Mouse (Mus musculus) lung, embryonic 15.5 days (tissue): Measurements from ENCODE around the gene Mvp. TPM values are rescaled to one million over a fixed set of nuclear protein-coding genes. Genes with fewer than 3 reads are reported as not detected.
A peak's percentile ranks its signal among the peaks of the same experiment; 100 is the strongest.

Source experiments
- ATAC-seq: fragments of 200-750 bp; cut with Nextera tagmentation; 2 replicates; pipeline ENCODE4 v1.8.0; 2017; ENCODE audit warnings: moderate number of reproducible peaks, borderline replicate concordance; ENCODE audit not compliant: low FRiP score, low TSS enrichment; ENCODE audit errors: extremely low read depth
- H3K27ac ChIP-seq: fragments of 300-500 bp; sonication (generic); 2 replicates; pipeline ENCODE4 v1.5.1; 2015; ENCODE audit warnings: moderate library complexity, mild to moderate bottlenecking, inconsistent platforms
- H3K27me3 ChIP-seq: fragments of 300-500 bp; sonication (generic); 2 replicates; pipeline ENCODE4 v1.6.1; 2015; ENCODE audit warnings: inconsistent platforms
- H3K36me3 ChIP-seq: fragments of 300-500 bp; sonication (generic); 2 replicates; pipeline ENCODE4 v1.6.1; 2015; ENCODE audit warnings: inconsistent platforms
- H3K4me1 ChIP-seq: fragments of 300-500 bp; sonication (generic); 2 replicates; pipeline ENCODE4 v1.6.1; 2015; ENCODE audit warnings: inconsistent platforms
- H3K4me2 ChIP-seq: fragments of 300-500 bp; sonication (generic); 2 replicates; pipeline ENCODE4 v1.6.1; 2015; ENCODE audit warnings: inconsistent platforms, mild to moderate bottlenecking, moderate library complexity
- H3K4me3 ChIP-seq: fragments of 300-500 bp; sonication (generic); 2 replicates; pipeline ENCODE4 v1.5.1; 2015; ENCODE audit warnings: mild to moderate bottlenecking, inconsistent platforms
- H3K9ac ChIP-seq: fragments of 300-500 bp; sonication (generic); 2 replicates; pipeline ENCODE4 v1.6.1; 2015; ENCODE audit warnings: inconsistent platforms
- H3K9me3 ChIP-seq: fragments of 300-500 bp; sonication (generic); 2 replicates; pipeline ENCODE4 v1.6.1; 2016; ENCODE audit warnings: inconsistent platforms
- WGBS: fragments of 180-500 bp; shearing (Covaris S2); methylation state at CpG from one replicate; pipeline ENCODE4 v1.1.7; 2015; 5-methylcytosine and 5-hydroxymethylcytosine counted together
- polyA plus RNA-seq: library from polyadenylated mRNA; unstranded; fragments of >200 nt; fragmentation: Nextera tagmentation; extraction: Ambion mirVana; gene quantifications from 2 replicates; pipeline ENCODE4 v1.2.1, GENCODE M21; 2015

The Mvp gene
- polyA plus RNA-seq, 1 experiment from 2014 or later = 13.9 TPM

DNA sequence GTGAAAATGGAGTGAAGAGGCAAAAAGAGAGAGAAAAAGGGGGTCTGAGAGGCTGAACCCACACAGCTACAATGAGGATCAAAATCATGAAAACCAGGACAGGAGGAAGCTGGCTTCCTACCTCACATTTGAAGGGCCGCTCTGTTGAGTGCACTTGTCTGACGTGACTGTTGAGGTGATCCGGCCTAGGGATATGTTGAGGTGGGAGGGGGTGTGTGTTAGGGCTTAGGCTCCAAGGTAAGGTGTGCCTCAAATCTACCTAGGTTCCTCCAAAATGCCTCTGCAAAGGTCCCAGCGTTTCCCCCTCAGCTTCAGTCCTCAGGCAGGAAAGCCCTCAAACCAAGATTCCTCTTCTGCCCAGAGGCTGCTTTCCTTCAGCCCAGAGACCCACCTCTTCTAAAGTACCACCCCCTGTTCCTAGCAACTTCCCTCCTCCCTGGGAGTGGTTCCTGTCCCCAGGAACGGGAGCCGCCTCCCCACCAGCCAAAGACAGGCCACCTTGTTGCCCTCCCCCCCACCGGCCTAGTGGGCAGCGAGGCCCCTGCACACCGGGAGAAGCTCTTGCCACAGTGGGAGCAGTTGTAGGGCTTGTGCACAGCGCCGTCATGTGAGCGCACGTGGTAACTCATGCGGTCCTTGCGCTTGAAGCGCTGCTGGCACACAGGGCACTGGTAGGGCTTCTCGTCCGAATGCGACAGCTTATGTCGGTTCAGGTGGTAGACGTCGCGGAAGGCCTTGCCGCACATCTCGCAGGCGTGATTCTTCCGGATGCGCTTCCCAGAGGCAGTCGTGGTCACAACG lies 10.5 kb upstream of the Mvp start:
- no peaks in the 10 kb centered on the region for H3K27me3 ChIP-seq
- peak overlapping the region; percentile 80 for H3K4me2 ChIP-seq
- peaks cover 57% of the 10 kb centered on the region for H3K4me1 ChIP-seq
- H3K9me3 ChIP-seq = no peaks in the 10 kb centered on the region
- peak overlapping the region; percentile 86 for H3K4me3 ChIP-seq
- peak overlapping the region; percentile 99 for H3K27ac ChIP-seq
- peak overlapping the region; percentile 98 for H3K9ac ChIP-seq
- H3K36me3 ChIP-seq = peaks cover 43% of the 10 kb centered on the region
- ATAC-seq = peak; percentile 11; the same call in 1 of the 2 replicates
- under 1% methylated on average over 30 of the region's 30 CpGs for WGBS

DNA sequence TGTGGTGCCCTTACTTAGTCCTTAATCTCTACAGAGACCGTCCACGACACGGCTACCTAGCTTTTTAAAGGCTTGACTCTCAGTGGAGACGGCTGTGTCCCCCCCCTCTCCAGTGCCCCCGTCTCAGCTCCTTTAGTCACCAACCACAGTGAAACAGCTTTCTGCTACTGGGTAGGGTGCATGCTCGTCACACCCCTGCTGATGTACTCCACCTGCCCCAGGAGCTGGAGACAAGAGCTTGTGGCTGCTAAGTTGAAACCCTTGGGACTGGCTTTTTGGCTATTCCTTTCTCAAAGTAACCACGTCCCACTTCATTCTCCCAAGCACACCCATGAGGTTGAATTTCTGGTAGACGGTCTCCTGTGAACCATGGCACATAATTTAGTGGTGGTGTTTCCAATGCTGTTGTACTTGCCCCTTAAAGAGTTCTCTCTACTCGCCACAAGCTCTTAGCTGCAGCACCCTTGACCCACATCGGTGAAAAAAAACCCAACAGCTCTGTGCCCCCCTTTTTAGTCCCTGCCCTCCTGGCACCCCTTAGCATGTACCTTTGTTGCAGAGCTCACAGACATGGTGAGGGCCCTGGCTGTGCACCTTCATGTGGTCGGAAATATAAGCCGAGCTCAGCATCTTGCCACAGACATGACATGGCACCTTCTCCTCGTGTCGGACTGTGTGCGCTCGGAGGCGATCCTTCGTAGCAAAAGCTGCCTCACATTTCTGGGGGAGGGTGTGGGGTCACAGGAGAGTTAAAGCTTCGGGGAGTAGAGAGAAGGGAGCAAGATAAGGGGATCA lies 9.7 kb upstream of the Mvp start:
- Histone ChIP-seq H3K4me2 (peak overlapping the region; percentile 80), H3K9me3 (no peaks in the 10 kb centered on the region), H3K4me3 (peak overlapping the region; percentile 86), H3K36me3 (peaks cover 34% of the 10 kb centered on the region), H3K9ac (peak overlapping the region; percentile 98), H3K27ac (0 out of 2 replicates have a peak overlapping the region, but pooled peaks have one; percentile 99), H3K27me3 (no peaks in the 10 kb centered on the region), H3K4me1 (peaks cover 66% of the 10 kb centered on the region)
- WGBS = 19% methylated on average over 19 of the region's 19 CpGs
- ATAC-seq = no peak

DNA sequence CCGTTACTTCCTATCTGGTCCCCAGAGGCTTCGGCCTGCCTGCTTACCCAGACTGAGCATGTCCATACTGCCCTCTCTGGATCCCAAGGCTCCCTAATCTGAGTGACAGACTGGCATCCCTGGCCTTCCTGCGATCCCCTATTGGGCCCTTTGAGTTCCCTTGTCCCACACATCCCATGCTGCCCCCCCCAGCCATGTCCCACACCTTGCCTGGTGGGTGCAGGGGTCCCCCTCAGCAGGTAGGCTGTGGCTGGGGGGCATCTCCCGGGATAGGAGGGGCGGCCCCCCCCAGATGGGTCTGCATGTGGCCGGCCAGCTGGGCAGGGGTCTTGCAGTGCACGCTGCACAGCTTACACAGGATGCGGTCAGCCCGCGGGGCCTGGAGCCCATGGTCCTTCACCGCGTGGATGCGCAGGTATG lies 8.9 kb upstream of the Mvp start:
- H3K4me1 ChIP-seq = peaks cover 72% of the 10 kb centered on the region
- H3K36me3 ChIP-seq = peaks cover 26% of the 10 kb centered on the region
- H3K4me2 ChIP-seq = peak overlapping the region; percentile 80
- ATAC-seq = no peak
- no peaks in the 10 kb centered on the region for H3K9me3 ChIP-seq
- H3K4me3 ChIP-seq = peak overlapping the region; percentile 86
- H3K9ac ChIP-seq = peak overlapping the region; percentile 98
- no peaks in the 10 kb centered on the region for H3K27me3 ChIP-seq
- WGBS = 71% methylated on average over 13 of the region's 13 CpGs
- H3K27ac ChIP-seq = no peak overlapping the region

DNA sequence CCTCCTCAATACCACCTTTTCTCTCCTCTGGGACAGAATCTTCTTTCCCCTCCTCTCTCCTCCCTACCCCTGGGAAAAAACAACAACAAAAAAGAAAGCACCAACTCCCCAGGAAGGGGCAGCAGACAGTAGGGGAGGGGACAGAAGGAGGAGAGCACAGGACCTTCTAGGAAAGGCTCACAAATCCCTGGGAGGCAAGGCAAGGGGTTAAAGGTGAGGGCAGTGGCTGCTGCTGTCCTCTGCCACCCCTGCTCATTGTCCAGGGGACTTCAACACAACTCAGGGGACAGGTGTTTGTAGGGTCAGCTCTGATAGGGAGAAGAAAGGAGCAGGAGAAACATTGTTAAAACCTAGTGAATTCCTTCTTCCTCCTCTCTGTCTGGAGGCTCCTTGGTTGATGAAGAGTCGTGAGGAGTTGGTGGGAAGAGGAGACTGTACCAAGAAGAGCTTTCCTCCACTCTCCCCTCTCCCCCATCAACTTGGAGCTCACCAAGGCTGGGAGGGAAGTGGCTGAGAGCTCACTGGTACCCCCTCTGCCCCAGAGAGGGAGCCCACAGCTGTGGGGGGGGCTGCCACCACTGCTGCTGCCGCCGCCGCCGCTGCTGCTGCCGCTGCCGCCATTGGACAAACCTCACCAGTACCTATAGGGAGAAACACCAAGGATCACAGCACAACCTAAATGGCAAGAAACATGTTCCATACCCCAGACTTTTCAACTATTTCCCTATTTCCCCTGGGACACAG lies 8.3 kb upstream of the Mvp start:
- Histone ChIP-seq H3K36me3 (peaks cover 26% of the 10 kb centered on the region), H3K27me3 (no peaks in the 10 kb centered on the region), H3K4me1 (peaks cover 72% of the 10 kb centered on the region), H3K4me3 (no peak overlapping the region), H3K9ac (no peak overlapping the region), H3K27ac (peak overlapping the region; percentile 42; the same call in 1 of the 2 replicates), H3K9me3 (no peaks in the 10 kb centered on the region), H3K4me2 (peak overlapping the region; percentile 80)
- no peak for ATAC-seq
- WGBS = 74% methylated on average over 7 of the region's 7 CpGs

DNA sequence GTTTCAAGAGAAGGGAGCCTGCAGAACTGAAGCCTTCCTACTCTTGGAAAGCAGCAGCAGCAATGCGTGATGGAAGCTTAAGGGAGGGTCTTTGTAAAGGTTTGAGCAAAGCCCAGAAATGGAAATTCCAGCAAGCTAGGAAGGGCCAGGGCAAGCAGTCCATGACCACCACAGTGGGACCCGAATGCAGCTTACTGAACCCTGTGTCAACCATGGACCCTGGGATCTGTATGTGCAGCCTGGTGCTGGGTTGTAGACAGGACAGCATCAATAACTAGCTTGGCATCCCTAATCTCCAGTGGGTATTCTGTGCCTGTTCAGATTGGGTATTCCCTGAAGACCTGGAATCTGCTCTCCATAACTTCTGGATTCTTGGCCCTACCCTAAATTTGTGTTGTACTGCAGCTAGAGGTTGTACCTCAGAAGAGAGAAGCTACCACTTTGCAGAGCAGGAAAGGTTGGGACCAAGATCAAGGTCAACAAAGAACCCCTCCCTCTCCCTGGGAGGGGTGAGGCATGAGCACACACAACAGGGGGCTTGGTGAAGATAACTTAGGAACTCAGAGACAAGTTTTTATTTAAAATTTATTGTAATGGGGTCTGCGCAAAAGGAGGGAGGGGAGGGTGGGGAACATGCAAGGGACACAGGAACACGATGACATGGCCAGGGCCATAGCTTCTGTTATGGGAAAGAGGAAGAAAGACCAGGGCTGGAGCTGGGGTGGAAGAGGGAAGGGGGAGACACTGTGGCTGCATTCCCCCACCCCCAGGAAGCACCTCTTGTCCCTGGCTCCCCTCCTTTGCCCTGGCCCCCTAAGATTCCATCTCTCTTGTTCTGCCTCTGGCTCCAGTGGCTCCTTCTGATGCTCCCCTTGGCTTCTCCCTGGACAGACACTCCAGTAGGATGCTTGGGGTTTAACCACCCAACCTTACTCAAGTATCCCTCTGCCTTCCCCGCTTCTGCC lies 7.4 kb upstream of the Mvp start:
- peaks cover 73% of the 10 kb centered on the region for H3K4me1 ChIP-seq
- H3K36me3 ChIP-seq = peaks cover 26% of the 10 kb centered on the region
- ATAC-seq = no peak
- H3K9me3 ChIP-seq = no peaks in the 10 kb centered on the region
- peak overlapping the region; percentile 47 for H3K4me3 ChIP-seq
- peak overlapping the region; percentile 56 for H3K9ac ChIP-seq
- 40% methylated on average over 5 of the region's 5 CpGs for WGBS
- peak overlapping the region; percentile 83 for H3K27ac ChIP-seq
- no peaks in the 10 kb centered on the region for H3K27me3 ChIP-seq
- peak overlapping the region; percentile 88 for H3K4me2 ChIP-seq

DNA sequence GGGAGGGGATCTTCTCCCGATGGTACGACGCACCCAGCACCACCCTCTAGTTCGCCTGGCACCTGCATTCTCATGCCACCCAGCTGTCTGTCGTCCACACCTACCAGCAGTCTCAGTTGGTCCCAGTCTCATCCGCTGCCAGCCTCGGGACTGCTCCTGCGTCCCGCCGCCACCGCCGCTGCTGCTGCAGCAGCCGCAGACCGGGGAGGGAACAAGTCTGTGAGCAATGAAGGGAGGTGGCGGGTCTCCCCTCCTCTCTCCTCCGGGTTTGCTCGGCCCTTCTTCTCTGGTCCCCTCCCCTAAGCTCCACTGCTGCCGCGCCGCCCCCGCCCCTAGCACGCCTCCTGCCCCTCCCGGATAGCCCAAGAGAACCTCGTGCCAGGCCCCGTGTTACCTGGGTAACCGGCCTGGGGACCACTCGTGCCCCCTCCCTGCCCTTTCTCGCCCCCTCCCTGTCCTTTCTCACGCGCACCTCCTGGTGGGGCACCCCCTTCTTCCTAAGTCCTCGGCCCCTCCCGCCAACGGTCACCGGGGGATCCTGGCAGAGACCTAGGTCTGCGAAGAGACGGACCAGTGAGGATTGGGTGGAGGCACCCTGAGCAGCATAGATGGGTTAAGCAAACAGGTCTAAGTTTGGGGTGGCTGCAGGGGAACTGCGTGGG lies 6.6 kb upstream of the Mvp start, which contains the start of the genes Gm42742 and Prrt2:
TSS of gene Gm42742 (minus strand) at position 197 of the 662 bp plus-strand sequence.
TSS of gene Prrt2 (minus strand) at position 311 of the 662 bp plus-strand sequence.
- 2% methylated on average over 37 of the region's 37 CpGs for WGBS
- Histone ChIP-seq H3K27me3 (no peaks in the 10 kb centered on the region), H3K4me1 (peaks cover 74% of the 10 kb centered on the region), H3K9me3 (no peaks in the 10 kb centered on the region), H3K27ac (peak within 1 kb of the TSS; percentile 83), H3K9ac (peak within 1 kb of the TSS; percentile 56), H3K4me3 (peak within 1 kb of the TSS; percentile 47), H3K4me2 (peak within 1 kb of the TSS; percentile 88), H3K36me3 (peaks cover 26% of the 10 kb centered on the region)
- ATAC-seq = peak; percentile 39; the same call in 1 of the 2 replicates

DNA sequence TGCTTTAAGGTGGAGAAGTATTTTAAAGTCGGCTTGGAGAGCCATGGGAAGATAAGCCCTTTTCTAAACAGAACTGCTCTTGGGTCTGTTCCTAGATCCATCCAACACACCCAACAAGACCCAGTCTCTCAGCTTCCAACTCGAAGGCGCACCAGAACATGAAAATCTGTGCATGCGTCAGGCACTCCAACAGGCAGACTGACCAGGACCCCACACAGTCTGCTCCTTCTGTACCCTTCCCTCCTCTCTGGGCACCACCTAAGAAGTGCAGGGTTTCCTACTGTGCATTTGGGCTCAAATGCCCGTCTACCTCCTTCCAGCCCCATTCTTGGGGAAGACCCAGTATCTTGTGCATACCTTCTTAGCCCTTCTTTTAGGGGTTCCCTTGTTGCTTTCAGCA lies 6.1 kb upstream of the Mvp start:
- no peak for ATAC-seq
- Histone ChIP-seq H3K27me3 (no peaks in the 10 kb centered on the region), H3K9ac (peak overlapping the region; percentile 56), H3K4me2 (peak overlapping the region; percentile 88), H3K27ac (peak overlapping the region; percentile 83), H3K36me3 (peaks cover 29% of the 10 kb centered on the region), H3K4me3 (peak overlapping the region; percentile 47), H3K9me3 (no peaks in the 10 kb centered on the region), H3K4me1 (peaks cover 79% of the 10 kb centered on the region)
- WGBS = 34% methylated on average over 5 of the region's 5 CpGs

DNA sequence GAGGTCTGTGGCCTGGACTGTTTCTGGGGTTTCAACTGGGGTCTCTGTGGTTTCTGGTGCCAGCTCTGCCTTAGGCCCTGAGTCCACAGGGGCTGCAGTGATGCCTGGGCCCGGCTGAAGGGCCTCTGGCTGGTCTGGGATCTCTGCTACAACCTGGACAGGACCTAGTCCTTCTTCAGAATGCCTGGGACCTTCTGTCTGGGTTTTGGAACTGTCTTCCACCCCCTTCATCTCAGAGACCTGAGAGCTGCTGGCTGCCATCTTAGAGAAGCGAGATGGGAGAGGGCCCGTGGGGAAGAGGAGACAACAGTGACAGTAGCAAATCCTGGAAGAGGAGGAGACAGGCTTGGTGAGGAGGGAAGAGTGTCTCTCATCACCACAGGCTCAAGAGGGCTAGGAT lies 5.6 kb upstream of the Mvp start:
- Histone ChIP-seq H3K27me3 (no peaks in the 10 kb centered on the region), H3K36me3 (peaks cover 33% of the 10 kb centered on the region), H3K4me3 (peak overlapping the region; percentile 47), H3K9ac (peak overlapping the region; percentile 56), H3K9me3 (no peaks in the 10 kb centered on the region), H3K4me2 (peak overlapping the region; percentile 88), H3K27ac (peak overlapping the region; percentile 83; the same call in 1 of the 2 replicates), H3K4me1 (peaks cover 84% of the 10 kb centered on the region)
- ATAC-seq = no peak
- 64% methylated on average over 3 of the region's 3 CpGs for WGBS

DNA sequence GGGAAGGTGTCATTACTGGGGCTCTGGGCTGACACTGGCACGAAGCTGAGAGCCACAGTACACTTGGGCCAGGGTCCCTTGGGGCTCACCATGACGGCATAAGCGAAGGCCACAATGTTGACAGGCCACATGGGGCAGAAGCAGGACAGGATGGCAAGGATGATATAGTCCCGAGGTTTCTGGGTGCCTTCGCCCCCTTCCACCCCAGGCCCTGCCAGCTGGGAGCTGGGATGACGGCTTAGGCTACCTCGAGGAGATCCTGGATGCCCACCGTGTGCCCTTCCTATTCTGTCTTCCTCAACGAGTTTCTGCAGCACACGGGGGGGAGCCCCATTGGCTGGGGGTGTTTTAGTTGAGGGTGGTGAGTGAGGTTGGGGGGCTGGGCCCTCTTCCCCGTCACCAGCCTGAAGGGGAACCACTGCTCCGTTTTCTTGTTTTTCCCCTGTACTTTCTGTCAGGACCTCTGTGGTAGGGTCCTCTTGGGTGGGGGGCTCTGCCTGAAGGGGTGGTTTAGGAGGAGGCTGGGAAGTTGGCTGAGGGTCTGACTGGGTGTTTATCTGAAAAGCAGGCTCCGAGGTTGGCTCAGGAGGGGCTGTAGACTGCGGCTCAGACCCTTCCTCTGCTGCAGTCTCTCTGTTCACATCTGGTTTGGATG lies 5.0 kb upstream of the Mvp start:
- Histone ChIP-seq H3K4me1 (peaks cover 84% of the 10 kb centered on the region), H3K27ac (no peak overlapping the region), H3K36me3 (peaks cover 34% of the 10 kb centered on the region), H3K9ac (0 out of 2 replicates have a peak overlapping the region, but pooled peaks have one; percentile 56), H3K27me3 (no peaks in the 10 kb centered on the region), H3K4me3 (no peak overlapping the region; the same call in 1 of the 2 replicates), H3K9me3 (no peaks in the 10 kb centered on the region), H3K4me2 (peak overlapping the region; percentile 88)
- WGBS = 73% methylated on average over 14 of the region's 14 CpGs
- ATAC-seq = no peak
